Comparison of ENCODE assay signal across 14 mouse cellular contexts in the genomic region with DNA sequence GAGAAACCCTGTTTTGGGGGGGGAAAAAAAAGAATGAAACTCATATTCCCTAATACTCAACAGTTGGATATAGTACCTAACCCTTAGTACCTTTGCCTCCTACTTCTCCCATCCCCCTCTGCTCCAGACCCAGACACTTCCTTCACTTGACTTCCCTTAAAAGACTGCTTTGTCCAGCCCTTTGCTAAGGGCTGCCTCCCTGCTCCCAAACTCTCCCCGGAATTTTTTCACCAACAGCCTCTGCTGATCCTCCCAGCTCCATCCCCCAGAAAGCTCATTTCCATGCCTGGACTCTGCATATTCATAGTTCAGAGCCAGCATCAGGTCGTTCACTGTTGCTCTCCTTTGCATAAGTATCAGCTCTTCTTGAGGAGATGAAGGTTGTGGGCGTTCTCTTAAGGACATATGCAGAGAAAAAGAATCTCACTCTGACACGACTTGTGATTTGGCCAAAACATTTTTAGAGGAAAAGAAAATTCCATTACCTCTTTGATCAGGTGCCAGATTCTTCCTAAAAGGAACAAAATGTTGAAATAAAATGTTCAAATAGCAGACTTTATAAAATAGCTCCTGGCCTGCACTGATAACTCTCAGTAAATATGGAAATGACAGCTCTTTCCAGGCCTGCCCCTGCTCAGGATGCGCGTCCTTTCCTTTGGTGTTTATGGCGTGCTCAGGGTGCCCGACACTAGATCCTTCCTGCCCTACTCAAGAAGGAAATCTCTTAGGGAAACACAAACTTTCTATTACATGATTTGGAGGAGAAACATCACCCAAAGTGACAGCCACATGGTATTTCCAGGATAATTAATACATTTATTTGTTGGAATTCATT.
DNase-seq lines count a peak whose midpoint lies in the region; ATAC-seq and TF ChIP-seq lines count a peak whose summit lies in the region.
"Had no signal": no experiment of that assay in that cellular context is flagged by ENCODE, and none has a peak within 500 bp of the region (broad histone marks: within the 10 kb centered on the region; RNA-seq: fewer than 3 reads in every experiment).

No protein-coding gene starts in this region.

- H3K9me3 ChIP-seq in heart, postnatal 0 days (replicated peaks; ENCODE audit: control insufficient read depth, low read length), result no peaks in the 10 kb centered on the region
- no peaks in the 10 kb centered on the region for H3K9me3 ChIP-seq in heart, embryonic 12.5 days (replicated peaks)
- H3K9me3 ChIP-seq: embryonic facial prominence, embryonic 15.5 days; midbrain, embryonic 15.5 days had no signal

- TF ChIP-seq CTCF in heart, postnatal 0 days (IDR thresholded peaks at IDR 0.05; ENCODE audit: low read depth), result no peak

- ATAC-seq in heart, postnatal 0 days (ENCODE audit: insufficient read depth, low read depth), result no peak
- ATAC-seq in heart, embryonic 12.5 days (ENCODE audit: insufficient number of reproducible peaks, low FRiP score), result no peak
- ATAC-seq in erythroblast, adult 5-6 weeks (replicated peaks; ENCODE audit: low FRiP score, poor library complexity, severe bottlenecking), result no peak
- ATAC-seq: midbrain, embryonic 15.5 days had no signal

- H3K4me2 ChIP-seq in heart, postnatal 0 days (ENCODE audit: low read depth, low read length), result no peak overlapping the region
- no peak overlapping the region for H3K4me2 ChIP-seq in heart, embryonic 12.5 days
- H3K4me2 ChIP-seq: embryonic facial prominence, embryonic 15.5 days; midbrain, embryonic 15.5 days had no signal

- H3K27me3 ChIP-seq in heart, postnatal 0 days (ENCODE audit: control insufficient read depth, insufficient read depth, low read length), result no peaks in the 10 kb centered on the region
- H3K27me3 ChIP-seq in heart, embryonic 12.5 days (replicated peaks), result no peaks in the 10 kb centered on the region
- H3K27me3 ChIP-seq: embryonic facial prominence, embryonic 15.5 days; midbrain, embryonic 15.5 days had no signal

- DNase-seq in heart, postnatal 0 days (ENCODE audit: low spot score), result no peak
- peak; percentile 43 for DNase-seq in ES-CJ7 (ENCODE audit: low read depth, low spot score)
- peak; percentile 16 for DNase-seq in adrenal gland, postnatal 10 days
- DNase-seq in kidney, postnatal 36 days, result peak; percentile 32 to 47
- no peak for DNase-seq in spleen, postnatal 14 days (ENCODE audit: low spot score in 2 of 2)
- DNase-seq in thymus, postnatal 10 days (ENCODE audit: low spot score in 2 of 2), result no peak
- DNase-seq: cerebellum, adult 9-10 months; heart, postnatal 36 days; left cerebral cortex, postnatal 4 days; thymus, postnatal 14 days had no signal

- no peak overlapping the region for H3K4me3 ChIP-seq in heart, postnatal 0 days (ENCODE audit: low read depth, low read length)
- no peak overlapping the region for H3K4me3 ChIP-seq in heart, embryonic 12.5 days
- H3K4me3 ChIP-seq: embryonic facial prominence, embryonic 15.5 days; midbrain, embryonic 15.5 days had no signal

- H3K27ac ChIP-seq in heart, postnatal 0 days (ENCODE audit: low read depth), result 0 out of 2 replicates have a peak overlapping the region, but pooled peaks have one; percentile 1
- H3K27ac ChIP-seq in heart, embryonic 12.5 days (ENCODE audit: poor library complexity, severe bottlenecking), result no peak overlapping the region; the same call in 1 of the 2 replicates
- H3K27ac ChIP-seq: embryonic facial prominence, embryonic 15.5 days; midbrain, embryonic 15.5 days had no signal

- H3K9ac ChIP-seq in heart, postnatal 0 days (replicated peaks; ENCODE audit: low read depth, low read length), result no peak overlapping the region
- no peak overlapping the region for H3K9ac ChIP-seq in heart, embryonic 12.5 days
- H3K9ac ChIP-seq: embryonic facial prominence, embryonic 15.5 days; midbrain, embryonic 15.5 days had no signal

- no peaks in the 10 kb centered on the region for H3K36me3 ChIP-seq in heart, postnatal 0 days (replicated peaks; ENCODE audit: control insufficient read depth, insufficient read depth, low read length)
- no peaks in the 10 kb centered on the region for H3K36me3 ChIP-seq in heart, embryonic 12.5 days
- H3K36me3 ChIP-seq: embryonic facial prominence, embryonic 15.5 days; midbrain, embryonic 15.5 days had no signal

- WGBS in heart, postnatal 0 days, result 60% methylated on average over 8 of the region's 8 CpGs
- 54% methylated on average over 8 of the region's 8 CpGs for WGBS in heart, embryonic 12.5 days

- no peak for TF ChIP-seq EP300 in heart, postnatal 0 days (IDR thresholded peaks at IDR 0.05; ENCODE audit: low read depth)

- H3K4me1 ChIP-seq in heart, postnatal 0 days (ENCODE audit: control insufficient read depth, insufficient read depth), result peaks cover 26% of the 10 kb centered on the region; the same call in 1 of the 2 replicates
- H3K4me1 ChIP-seq in heart, embryonic 12.5 days (replicated peaks), result peaks cover 37% of the 10 kb centered on the region

Comparison
In these comparisons a context has a peak if more than half of its experiments do, and no peak if none do; other contexts are left out.
1. DNase-seq: peak in ES-CJ7 (single experiment), adrenal gland, postnatal 10 days (single experiment) and kidney, postnatal 36 days (2 of 2); none in heart, postnatal 0 days (single experiment), spleen, postnatal 14 days (0 of 2) and thymus, postnatal 10 days (0 of 2).